Mouse (Mus musculus) neural tube, embryonic 15.5 days (tissue): ENCODE results near the gene Brdt. TPM values are rescaled to one million over a fixed set of nuclear protein-coding genes. Genes with fewer than 3 reads are reported as not detected.

Experiments used
- ATAC-seq: fragments of 200-750 bp; cut with Nextera tagmentation; 2 replicates; pipeline ENCODE4 v1.8.0; 2017; ENCODE audit warnings: mild to moderate bottlenecking, moderate TSS enrichment, moderate library complexity; ENCODE audit not compliant: low FRiP score
- H3K27ac ChIP-seq: fragments of 300-500 bp; sonication (generic); replicated peaks from 2 replicates; pipeline ENCODE4 v1.5.1; 2015; ENCODE audit warnings: mild to moderate bottlenecking, inconsistent platforms
- H3K27me3 ChIP-seq: fragments of 300-500 bp; sonication (generic); replicated peaks from 2 replicates; pipeline ENCODE4 v1.6.1; 2015; ENCODE audit warnings: inconsistent platforms
- H3K36me3 ChIP-seq: fragments of 300-500 bp; sonication (generic); 2 replicates; pipeline ENCODE4 v1.6.1; 2015; ENCODE audit warnings: inconsistent platforms
- H3K4me1 ChIP-seq: fragments of 300-500 bp; sonication (generic); 2 replicates; pipeline ENCODE4 v1.6.1; 2015; ENCODE audit warnings: inconsistent platforms
- H3K4me2 ChIP-seq: fragments of 300-500 bp; sonication (generic); 2 replicates; pipeline ENCODE4 v1.6.1; 2015; ENCODE audit warnings: inconsistent platforms, mild to moderate bottlenecking, moderate library complexity
- H3K4me3 ChIP-seq: fragments of 300-500 bp; sonication (generic); replicated peaks from 2 replicates; pipeline ENCODE4 v1.5.1; 2015; ENCODE audit warnings: mild to moderate bottlenecking, inconsistent platforms
- H3K9ac ChIP-seq: fragments of 300-500 bp; sonication (generic); replicated peaks from 2 replicates; pipeline ENCODE4 v1.6.1; 2015; ENCODE audit warnings: mild to moderate bottlenecking, inconsistent platforms
- H3K9me3 ChIP-seq: fragments of 300-500 bp; sonication (generic); replicated peaks from 2 replicates; pipeline ENCODE4 v1.6.1; 2016; ENCODE audit warnings: inconsistent platforms
- WGBS: fragments of 180-500 bp; shearing (Covaris S2); methylation state at CpG from one replicate; pipeline ENCODE4 v1.1.7; 2015; ENCODE audit warnings: mixed read lengths; 5-methylcytosine and 5-hydroxymethylcytosine counted together
- polyA plus RNA-seq: library from polyadenylated mRNA; unstranded; fragments of >200 nt; fragmentation: Nextera tagmentation; extraction: Ambion mirVana; gene quantifications from 2 replicates; pipeline ENCODE4 v1.2.1, GENCODE M21; 2015

Gene Brdt
- polyA plus RNA-seq, 1 experiment from 2014 or later, result 4.7 TPM

- no peak overlapping the region for H3K4me3 ChIP-seq
- no peak overlapping the region for H3K4me2 ChIP-seq
- no peaks in the 10 kb centered on the region for H3K9me3 ChIP-seq
- H3K36me3 ChIP-seq, result 0 out of 2 replicates have a peak, but pooled peaks cover 7% of the 10 kb centered on the region
- H3K4me1 ChIP-seq, result no peaks in the 10 kb centered on the region
- ATAC-seq, result no peak
- no peak overlapping the region for H3K27ac ChIP-seq
- no peaks in the 10 kb centered on the region for H3K27me3 ChIP-seq
- 88% methylated on average over 2 of the region's 2 CpGs for WGBS
- no peak overlapping the region for H3K9ac ChIP-seq
These were observed 58.4 kb downstream of the Brdt start for GRCm38 (mm10) chr5:107389373-107389772.

- no peak overlapping the region for H3K27ac ChIP-seq
- H3K36me3 ChIP-seq, result no peaks in the 10 kb centered on the region
- no peaks in the 10 kb centered on the region for H3K27me3 ChIP-seq
- ATAC-seq, result no peak
- no peaks in the 10 kb centered on the region for H3K4me1 ChIP-seq
- 67% methylated on average over 2 of the region's 2 CpGs for WGBS
- H3K4me3 ChIP-seq, result no peak overlapping the region
- no peak overlapping the region for H3K4me2 ChIP-seq
- no peak overlapping the region for H3K9ac ChIP-seq
- no peaks in the 10 kb centered on the region for H3K9me3 ChIP-seq
These were observed 63.5 kb downstream of the Brdt start for GRCm38 (mm10) chr5:107394437-107394836.

DNA sequence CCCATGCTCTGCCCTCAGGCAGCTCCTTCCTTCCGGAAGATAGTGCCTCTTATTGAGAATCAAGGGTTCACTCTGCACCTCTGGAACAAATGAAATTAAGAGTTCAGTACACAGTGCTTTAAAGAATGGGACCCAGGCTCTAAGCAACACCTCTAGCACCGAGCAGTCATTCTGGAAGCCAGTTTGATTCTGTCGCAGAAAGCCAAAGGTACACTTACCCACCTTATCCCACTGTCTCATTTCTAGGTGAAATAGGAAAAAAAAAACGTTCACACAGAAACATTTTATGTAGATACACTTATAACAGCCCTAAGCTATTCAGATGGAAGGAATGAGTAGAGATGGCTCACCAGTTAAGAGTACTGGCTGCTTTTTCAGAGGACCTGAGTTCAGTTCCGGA is 71.5 kb downstream of the Brdt start, which contains the start of gene Ephx4:
Gene Ephx4, plus strand, starts transcription at position 301 of the 400 bp plus-strand sequence.
- WGBS, result 20% methylated on average over 5 of the region's 5 CpGs
- no peak for ATAC-seq
- Histone ChIP-seq H3K4me3 (peak within 1 kb of the TSS; percentile 66), H3K9ac (peak within 1 kb of the TSS; percentile 59), H3K27me3 (peaks cover 19% of the 10 kb centered on the region), H3K36me3 (no peaks in the 10 kb centered on the region), H3K4me1 (peaks cover 13% of the 10 kb centered on the region; the same call in 1 of the 2 replicates), H3K9me3 (no peaks in the 10 kb centered on the region), H3K27ac (no peak within 1 kb of the TSS), H3K4me2 (peak within 1 kb of the TSS; percentile 99)

DNA sequence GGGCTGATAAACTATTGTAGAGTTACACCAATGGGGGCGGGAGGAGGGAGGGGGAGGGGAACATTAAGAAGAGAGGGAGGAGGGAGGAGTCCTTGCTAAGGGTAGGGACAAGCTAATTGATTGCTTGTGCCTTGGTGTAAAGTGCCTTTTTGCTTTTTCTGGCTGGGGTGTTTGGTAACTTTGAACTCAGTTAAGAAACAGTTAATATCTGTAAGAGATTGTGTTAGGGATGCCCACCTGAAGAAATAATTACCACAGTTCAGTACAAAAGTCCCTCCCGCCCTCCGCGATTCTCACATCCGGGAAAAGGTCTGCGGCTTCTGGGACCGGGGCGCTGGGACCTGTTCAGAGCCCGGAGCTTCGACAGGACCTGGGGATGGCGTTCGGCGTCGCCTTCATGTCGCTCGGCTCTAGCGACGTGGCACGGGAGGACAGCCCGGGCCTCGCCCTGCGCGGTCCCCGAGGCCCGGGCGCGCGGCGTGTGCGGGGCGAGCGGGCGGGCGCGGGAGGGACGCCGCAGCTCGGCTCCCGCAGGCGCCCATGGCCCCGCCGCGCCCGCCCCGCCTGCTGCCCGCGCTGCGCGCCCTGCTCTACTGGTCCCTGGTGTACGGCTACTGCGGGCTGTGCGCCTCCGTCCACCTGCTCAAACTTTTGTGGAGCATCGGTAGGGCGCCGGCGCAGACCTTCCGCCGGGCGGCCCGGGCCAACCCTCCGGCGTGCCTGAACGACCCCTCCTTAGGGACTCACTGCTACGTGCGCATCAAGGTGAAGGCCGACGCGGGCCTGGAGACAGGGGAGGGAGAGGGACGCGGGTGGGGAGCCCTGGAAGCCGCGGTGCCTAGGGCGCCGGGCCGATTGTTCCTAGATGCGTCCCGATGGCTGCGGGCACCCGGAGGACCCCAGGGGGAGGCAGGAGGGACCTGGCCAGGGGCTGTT is 72.3 kb downstream of the Brdt start:
- peak; percentile 78 for ATAC-seq
- H3K4me2 ChIP-seq, result peak overlapping the region; percentile 99

GRCm38 (mm10) chr5:107403947-107404684 is 73.2 kb downstream of the Brdt start:
- Histone ChIP-seq H3K9me3 (no peaks in the 10 kb centered on the region), H3K4me1 (peaks cover 13% of the 10 kb centered on the region; the same call in 1 of the 2 replicates), H3K36me3 (no peaks in the 10 kb centered on the region), H3K27ac (no peak overlapping the region), H3K4me3 (peak overlapping the region; percentile 66), H3K4me2 (peak overlapping the region; percentile 99), H3K27me3 (peaks cover 19% of the 10 kb centered on the region), H3K9ac (peak overlapping the region; percentile 59)
- ATAC-seq, result peak; percentile 48; the same call in 1 of the 2 replicates
- 30% methylated on average over 12 of the region's 12 CpGs for WGBS

More for the DNA sequence above, 72.3 kb downstream of the Brdt start:
- no peaks in the 10 kb centered on the region for H3K36me3 ChIP-seq
- WGBS, result under 1% methylated on average over 65 of the region's 80 CpGs
- peaks cover 13% of the 10 kb centered on the region; the same call in 1 of the 2 replicates for H3K4me1 ChIP-seq
- H3K27me3 ChIP-seq, result peaks cover 19% of the 10 kb centered on the region
- no peak overlapping the region for H3K27ac ChIP-seq
- H3K9ac ChIP-seq, result peak overlapping the region; percentile 59
- H3K9me3 ChIP-seq, result no peaks in the 10 kb centered on the region
- H3K4me3 ChIP-seq, result peak overlapping the region; percentile 66

GRCm38 (mm10) chr5:107405361-107405760 is 74.4 kb downstream of the Brdt start:
- 82% methylated on average over 4 of the region's 4 CpGs for WGBS
- H3K4me1 ChIP-seq, result peaks cover 13% of the 10 kb centered on the region; the same call in 1 of the 2 replicates
- ATAC-seq, result no peak

DNA sequence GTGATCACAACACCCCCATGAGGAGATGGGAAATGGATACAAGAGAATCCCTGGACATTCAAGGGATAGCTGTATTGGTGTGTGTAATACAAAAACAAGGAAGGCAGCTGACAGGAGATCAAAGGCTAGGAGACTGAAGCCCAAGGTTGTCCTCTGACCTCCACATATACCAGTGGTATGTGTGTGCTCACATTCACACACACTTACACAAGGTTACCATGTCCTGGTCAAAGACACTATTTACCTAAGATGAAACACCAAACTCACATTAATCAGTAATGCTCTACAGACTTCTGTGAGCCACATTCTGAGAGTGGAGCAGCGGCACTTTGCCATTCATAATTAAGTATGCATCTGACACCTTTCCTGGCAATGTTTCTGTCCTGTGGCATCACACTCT is 79.3 kb downstream of the Brdt start:
- 94% methylated on average over 1 of the region's 1 CpGs for WGBS
- ATAC-seq, result no peak

More at GRCm38 (mm10) chr5:107405361-107405760, 74.4 kb downstream of the Brdt start:
- H3K27ac ChIP-seq, result no peak overlapping the region
- no peaks in the 10 kb centered on the region for H3K9me3 ChIP-seq
- no peak overlapping the region for H3K4me2 ChIP-seq
- H3K4me3 ChIP-seq, result no peak overlapping the region
- H3K9ac ChIP-seq, result no peak overlapping the region
- no peaks in the 10 kb centered on the region for H3K36me3 ChIP-seq
- peaks cover 19% of the 10 kb centered on the region for H3K27me3 ChIP-seq

DNA sequence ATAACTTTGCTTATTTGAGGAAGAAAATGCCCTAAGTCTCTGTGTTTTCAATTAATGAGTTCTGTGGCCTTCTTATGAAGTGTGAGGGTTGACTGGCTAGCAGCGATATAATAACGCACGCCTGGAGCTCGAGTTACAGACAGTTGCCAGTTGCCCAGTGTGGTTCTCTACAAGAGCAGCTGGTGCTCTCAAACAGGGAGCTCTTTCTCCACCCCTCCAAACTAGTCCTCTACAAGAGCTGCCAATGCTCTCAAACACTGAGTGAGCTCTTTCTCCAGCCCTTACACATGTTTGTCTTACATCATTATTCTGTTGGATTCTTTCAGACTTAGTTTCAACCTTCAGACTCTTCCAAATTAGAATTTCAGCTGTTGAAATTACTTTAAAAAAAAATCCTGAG is 80.4 kb downstream of the Brdt start:
- 64% methylated on average over 4 of the region's 4 CpGs for WGBS
- no peaks in the 10 kb centered on the region for H3K9me3 ChIP-seq
- ATAC-seq, result no peak
- no peak overlapping the region for H3K4me3 ChIP-seq
- no peak overlapping the region for H3K9ac ChIP-seq
- H3K27ac ChIP-seq, result no peak overlapping the region
- no peaks in the 10 kb centered on the region for H3K4me1 ChIP-seq
- no peaks in the 10 kb centered on the region for H3K36me3 ChIP-seq
- no peak overlapping the region for H3K4me2 ChIP-seq
- H3K27me3 ChIP-seq, result 0 out of 2 replicates have a peak, but pooled peaks cover 3% of the 10 kb centered on the region

More for the DNA sequence above, 79.3 kb downstream of the Brdt start:
- no peaks in the 10 kb centered on the region for H3K9me3 ChIP-seq
- no peak overlapping the region for H3K4me3 ChIP-seq
- H3K9ac ChIP-seq, result no peak overlapping the region
- peaks cover 5% of the 10 kb centered on the region for H3K27me3 ChIP-seq
- H3K4me2 ChIP-seq, result no peak overlapping the region
- H3K36me3 ChIP-seq, result no peaks in the 10 kb centered on the region
- no peak overlapping the region for H3K27ac ChIP-seq
- no peaks in the 10 kb centered on the region for H3K4me1 ChIP-seq

GRCm38 (mm10) chr5:107412285-107412684 is 81.3 kb downstream of the Brdt start:
- Histone ChIP-seq H3K9me3 (no peaks in the 10 kb centered on the region), H3K27ac (no peak overlapping the region), H3K4me3 (no peak overlapping the region), H3K36me3 (no peaks in the 10 kb centered on the region), H3K4me2 (no peak overlapping the region), H3K4me1 (no peaks in the 10 kb centered on the region), H3K27me3 (no peaks in the 10 kb centered on the region), H3K9ac (no peak overlapping the region)
- 81% methylated on average over 2 of the region's 2 CpGs for WGBS
- ATAC-seq, result no peak

DNA sequence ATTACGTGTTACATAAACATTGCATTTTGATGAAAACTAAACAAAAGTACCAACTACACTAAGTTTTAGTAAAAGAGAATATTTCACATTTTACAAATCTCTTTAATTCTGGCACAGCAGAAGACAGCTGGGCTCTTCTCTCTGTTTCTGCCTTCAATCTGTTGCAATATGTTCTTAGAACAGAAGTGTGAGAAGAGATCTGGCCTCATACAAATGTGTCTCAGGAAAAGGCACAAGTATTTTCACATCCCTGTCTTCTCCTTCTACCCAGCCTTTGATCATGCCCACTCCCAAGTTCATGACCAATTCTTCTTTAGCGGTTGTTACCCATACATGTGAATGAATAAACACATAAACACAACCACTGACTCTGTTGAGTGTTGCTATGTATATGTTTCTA is 84.1 kb downstream of the Brdt start:
- H3K27ac ChIP-seq, result no peak overlapping the region
- H3K4me1 ChIP-seq, result no peaks in the 10 kb centered on the region
- no peaks in the 10 kb centered on the region for H3K9me3 ChIP-seq
- no peaks in the 10 kb centered on the region for H3K36me3 ChIP-seq
- ATAC-seq, result no peak
- H3K4me2 ChIP-seq, result no peak overlapping the region
- no peak overlapping the region for H3K4me3 ChIP-seq
- H3K9ac ChIP-seq, result no peak overlapping the region
- H3K27me3 ChIP-seq, result no peaks in the 10 kb centered on the region
- WGBS, result 89% methylated on average over 2 of the region's 2 CpGs

DNA sequence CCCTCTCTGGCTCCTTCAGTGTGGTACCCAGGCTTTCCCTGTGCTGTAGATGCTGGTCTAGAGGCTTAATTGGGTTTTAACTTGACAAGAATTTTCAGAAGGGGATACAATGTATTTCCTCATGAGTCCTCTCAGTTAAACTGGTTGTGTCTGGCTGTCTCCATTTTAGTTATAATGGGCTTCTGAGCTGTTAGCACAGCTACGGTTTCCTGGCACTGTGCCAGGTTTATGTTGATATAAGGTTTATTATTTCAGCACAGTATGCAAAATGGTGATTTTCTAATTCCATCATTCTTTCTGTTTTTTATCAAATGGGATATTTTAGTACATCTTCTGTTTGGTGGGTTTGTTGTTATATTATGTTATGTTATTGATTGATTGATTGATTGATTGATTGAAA is 90.7 kb downstream of the Brdt start:
- H3K9ac ChIP-seq, result no peak overlapping the region
- no peaks in the 10 kb centered on the region for H3K27me3 ChIP-seq
- no peaks in the 10 kb centered on the region for H3K36me3 ChIP-seq
- WGBS, result 43% methylated on average over 1 of the region's 1 CpGs
- H3K4me1 ChIP-seq, result no peaks in the 10 kb centered on the region
- no peak overlapping the region for H3K4me3 ChIP-seq
- no peak overlapping the region for H3K27ac ChIP-seq
- H3K4me2 ChIP-seq, result no peak overlapping the region
- H3K9me3 ChIP-seq, result no peaks in the 10 kb centered on the region
- no peak for ATAC-seq
